Mouse (Mus musculus) spleen, adult 2 months (tissue): ENCODE data around the gene Lef1.

Experiments
- CTCF ChIP-seq: fragments of 200-500 bp; IDR thresholded peaks from 2 replicates; pipeline ENCODE4 v1.5.1; 2011; ENCODE audit warnings: mild to moderate bottlenecking, inconsistent platforms; ENCODE audit not compliant: insufficient read depth, insufficient read length, insufficient replicate concordance; ENCODE audit errors: extremely low read depth
- POLR2A ChIP-seq: fragments of 200-500 bp; IDR thresholded peaks from 2 replicates; pipeline ENCODE4 v1.6.1; 2011; ENCODE audit warnings: low read depth, low read length, inconsistent platforms

DNA sequence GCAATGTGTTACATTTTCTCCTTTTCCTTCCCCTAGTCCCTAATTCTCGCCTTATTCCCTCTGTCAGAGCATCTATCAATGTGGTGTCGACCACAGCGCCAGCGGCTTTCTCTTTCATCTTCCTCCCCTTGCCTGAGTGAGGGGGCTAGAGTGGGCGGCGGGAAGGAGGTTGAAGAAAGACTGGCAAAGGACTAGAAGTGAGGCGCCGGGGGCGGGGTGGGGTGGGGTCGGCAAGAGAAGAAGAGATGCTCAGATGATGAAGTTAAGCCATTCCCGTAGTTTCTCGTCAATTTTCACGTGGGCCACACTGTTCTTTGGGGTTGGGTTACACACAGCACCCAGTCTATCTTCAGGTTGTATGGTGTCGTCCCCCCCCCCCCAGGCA is 593 bp upstream of the Lef1 start:
- TF ChIP-seq CTCF (no peak), POLR2A (no peak)
